Mouse (Mus musculus) megakaryocyte, embryonic 14.5 days (primary cell): ENCODE measurements around the gene Strip1. TPM values are rescaled to one million over a fixed set of nuclear protein-coding genes. Genes with fewer than 3 reads are reported as not detected.
A peak's percentile ranks its signal among the peaks of the same experiment; 100 is the strongest.

Experiments
- H3K27me3 ChIP-seq: replicated peaks from 2 replicates; pipeline ENCODE3; 2012; ENCODE audit warnings: inconsistent platforms
- H3K36me3 ChIP-seq: replicated peaks from 2 replicates; pipeline ENCODE3; 2012; ENCODE audit warnings: low read length, inconsistent platforms, mixed read lengths
- H3K4me1 ChIP-seq: 2 replicates; pipeline ENCODE4 v1.6.1; 2012; ENCODE audit warnings: inconsistent platforms
- H3K4me3 ChIP-seq: replicated peaks from 2 replicates; pipeline ENCODE3; 2012; ENCODE audit warnings: moderate library complexity, mild to moderate bottlenecking, inconsistent platforms
- H3K9me3 ChIP-seq: 2 replicates; pipeline ENCODE4 v1.6.1; 2012; ENCODE audit warnings: inconsistent platforms
- FLI1 ChIP-seq: IDR thresholded peaks from 2 replicates; pipeline ENCODE4 v1.6.1; 2012; ENCODE audit warnings: low read length, inconsistent platforms, mixed read lengths
- GATA1 ChIP-seq: IDR thresholded peaks from 3 replicates; pipeline ENCODE4 v1.6.1; 2012; ENCODE audit warnings: mixed read lengths, low read length, inconsistent platforms, borderline replicate concordance
- polyA plus RNA-seq: library from polyadenylated mRNA; stranded (reverse); fragments of >175 nt; gene quantifications from 2 replicates; pipeline ENCODE4 v1.2.3, GENCODE M21; 2012; ENCODE audit warnings: low replicate concordance; ENCODE audit not compliant: insufficient read depth

Gene Strip1
- polyA plus RNA-seq, 1 experiment = 13.3 TPM

DNA sequence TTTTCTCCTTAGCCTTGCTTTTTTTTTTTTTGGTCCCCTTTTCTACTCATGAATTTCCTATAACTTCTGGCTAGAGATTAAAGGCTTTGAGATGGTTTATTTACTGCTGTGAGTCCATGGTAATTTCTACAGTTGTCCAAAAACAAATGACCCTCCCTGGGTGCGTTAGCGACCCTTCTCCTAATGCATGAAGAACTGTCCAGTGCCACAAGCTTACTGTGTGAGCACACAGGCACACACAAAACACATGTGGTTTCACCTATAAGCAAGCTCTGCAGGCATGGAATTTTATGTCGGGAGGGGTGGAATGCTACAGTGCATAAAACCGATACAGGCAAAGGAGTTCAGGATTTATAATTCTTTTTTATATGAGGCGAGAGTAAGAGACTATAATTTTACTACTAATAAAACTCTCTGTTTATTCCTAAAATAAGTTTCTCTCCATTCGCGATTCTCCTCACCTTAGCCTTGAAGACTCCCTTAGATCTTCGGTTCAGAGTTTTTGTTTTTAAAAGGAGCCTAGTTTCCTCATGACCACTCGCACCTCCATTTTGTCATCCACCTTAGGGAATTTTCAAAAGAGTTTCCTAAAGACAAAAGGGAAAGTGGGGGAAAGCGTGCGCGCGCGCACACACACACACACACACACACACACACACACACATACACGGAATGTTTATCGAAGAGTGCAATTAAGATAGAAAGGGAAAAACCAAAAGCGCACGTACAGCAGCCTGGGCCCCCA, 49.2 kb downstream of the Strip1 start:
- TF ChIP-seq FLI1 = no peak
- TF ChIP-seq GATA1 = no peak
- Histone ChIP-seq H3K4me1 (peaks cover 39% of the 10 kb centered on the region), H3K36me3 (no peaks in the 10 kb centered on the region), H3K4me3 (peak overlapping the region; percentile 88), H3K9me3 (no peaks in the 10 kb centered on the region), H3K27me3 (peaks cover 82% of the 10 kb centered on the region)

DNA sequence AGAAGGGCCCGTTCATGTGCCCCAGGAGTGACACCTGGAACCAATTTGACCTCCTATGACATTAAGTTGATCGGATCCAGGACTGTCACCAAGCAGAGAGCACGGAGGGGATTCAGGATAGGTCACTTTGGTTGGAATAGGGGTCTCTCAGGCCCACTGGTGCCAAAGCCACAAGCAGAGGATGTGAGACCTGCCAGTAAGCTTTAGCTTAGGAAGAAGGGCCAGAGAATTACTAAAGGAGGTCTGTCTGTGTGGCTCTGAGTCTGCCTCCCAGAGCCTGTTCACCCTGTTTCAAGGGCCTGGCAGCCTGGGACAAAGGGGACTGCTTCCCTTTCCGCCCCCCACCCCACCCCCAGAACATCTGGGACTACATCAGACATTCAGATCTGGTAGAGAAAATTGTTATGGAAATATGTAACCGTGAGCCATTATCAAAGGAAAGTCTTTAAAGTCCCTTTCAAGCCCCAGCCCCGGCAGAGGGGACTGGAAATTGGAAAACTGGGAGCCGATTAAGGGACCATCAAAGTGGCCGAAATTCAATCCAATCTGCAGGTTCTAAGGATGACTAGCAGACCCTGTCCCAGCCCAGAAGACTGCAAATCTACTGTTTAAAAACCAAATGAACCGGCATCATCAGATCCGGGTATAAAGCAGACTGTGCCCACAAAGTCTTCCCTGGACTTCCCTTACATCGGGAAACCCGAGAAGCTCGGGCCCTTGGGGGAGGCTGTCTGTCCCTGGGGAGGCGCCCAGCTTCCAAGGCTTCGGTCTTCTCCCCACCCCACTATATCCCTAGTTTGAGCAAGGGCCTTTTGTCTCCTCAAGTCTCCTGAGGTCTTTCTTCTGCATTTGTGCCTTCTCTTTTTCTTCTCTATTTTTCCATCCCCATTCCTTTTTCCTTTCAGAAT, 50.1 kb downstream of the Strip1 start:
- Histone ChIP-seq H3K4me3 (no peak overlapping the region), H3K36me3 (no peaks in the 10 kb centered on the region), H3K27me3 (peaks cover 73% of the 10 kb centered on the region), H3K9me3 (no peaks in the 10 kb centered on the region), H3K4me1 (peaks cover 47% of the 10 kb centered on the region)
- TF ChIP-seq FLI1 (no peak), GATA1 (no peak)

DNA sequence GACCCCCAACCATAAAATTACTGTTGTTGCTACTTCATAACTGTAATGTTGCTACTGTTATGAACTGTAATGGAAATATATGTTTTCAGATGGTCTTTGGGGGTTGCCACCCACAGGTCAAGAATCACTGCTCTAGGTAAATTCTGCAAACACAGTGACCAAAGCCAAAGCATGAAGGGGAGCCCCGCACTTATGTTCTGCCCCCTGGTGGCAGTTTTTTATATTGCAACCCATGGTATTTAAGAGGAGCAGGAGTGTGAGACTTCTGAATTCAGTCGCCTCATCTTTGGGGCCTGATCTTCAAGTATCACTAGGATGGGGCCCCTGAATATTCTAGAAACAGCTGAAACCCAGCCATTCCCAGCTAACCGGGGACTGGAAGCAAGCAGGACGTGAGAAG, 52.0 kb downstream of the Strip1 start:
- Histone ChIP-seq H3K27me3 (peaks cover 54% of the 10 kb centered on the region), H3K36me3 (no peaks in the 10 kb centered on the region), H3K9me3 (no peaks in the 10 kb centered on the region), H3K4me1 (peaks cover 47% of the 10 kb centered on the region), H3K4me3 (no peak overlapping the region)
- TF ChIP-seq GATA1 (no peak), FLI1 (no peak)

DNA sequence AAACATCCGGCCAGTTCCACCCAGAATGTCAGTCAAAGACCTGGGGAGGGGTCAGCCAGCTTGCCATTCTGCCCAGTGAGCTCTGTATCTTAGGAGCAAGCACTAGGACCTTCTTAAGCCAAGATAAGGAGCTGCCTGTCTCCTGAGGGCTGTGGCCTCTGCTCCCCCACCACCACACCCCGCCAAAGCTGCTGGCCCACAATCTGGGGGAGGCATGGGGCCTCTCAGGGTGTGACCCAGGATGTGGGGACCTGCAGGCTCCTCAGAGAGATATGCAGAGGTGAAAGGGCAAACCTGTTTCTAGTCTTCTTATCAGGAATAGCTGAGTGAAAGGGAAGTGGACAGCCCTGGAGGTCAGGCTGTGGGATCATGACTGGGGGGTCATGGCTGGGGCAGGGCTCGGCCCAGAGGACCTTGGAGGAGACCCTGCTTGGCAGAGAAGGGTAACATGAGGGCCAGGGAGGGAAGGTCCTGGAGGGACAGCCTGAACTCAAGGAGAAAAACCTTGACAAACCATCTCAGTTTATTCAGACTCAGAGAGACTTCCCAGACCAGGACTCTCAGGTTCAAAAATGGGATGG, 53.6 kb downstream of the Strip1 start:
- TF ChIP-seq FLI1 = no peak
- no peak for TF ChIP-seq GATA1
- no peaks in the 10 kb centered on the region for H3K36me3 ChIP-seq

DNA sequence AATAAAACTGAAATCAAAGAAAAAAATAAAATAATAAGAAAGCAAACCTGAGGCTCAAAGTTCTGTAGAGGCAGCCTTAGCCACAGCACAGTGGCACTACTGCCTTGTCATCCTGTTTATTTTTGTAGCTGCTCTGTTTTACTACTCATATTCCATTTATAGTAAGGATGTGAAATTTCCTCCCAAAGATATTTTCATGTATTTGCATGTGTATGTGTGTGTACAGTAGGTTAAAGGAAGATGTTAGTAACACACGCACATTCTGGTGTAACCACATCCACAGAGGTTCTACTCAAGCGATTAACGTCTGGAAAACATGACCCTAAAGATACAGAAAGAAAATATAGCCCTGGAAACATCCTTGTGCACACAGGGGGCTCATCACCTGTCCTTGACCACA, 54.7 kb downstream of the Strip1 start:
- Histone ChIP-seq H3K9me3 (no peaks in the 10 kb centered on the region), H3K4me1 (peaks cover 37% of the 10 kb centered on the region), H3K4me3 (no peak overlapping the region), H3K36me3 (no peaks in the 10 kb centered on the region), H3K27me3 (peaks cover 39% of the 10 kb centered on the region)
- TF ChIP-seq FLI1 = no peak
- TF ChIP-seq GATA1 = no peak

More for the DNA sequence above, 53.6 kb downstream of the Strip1 start:
- Histone ChIP-seq H3K27me3 (peaks cover 41% of the 10 kb centered on the region), H3K4me1 (peaks cover 41% of the 10 kb centered on the region), H3K4me3 (no peak overlapping the region), H3K9me3 (no peaks in the 10 kb centered on the region)

DNA sequence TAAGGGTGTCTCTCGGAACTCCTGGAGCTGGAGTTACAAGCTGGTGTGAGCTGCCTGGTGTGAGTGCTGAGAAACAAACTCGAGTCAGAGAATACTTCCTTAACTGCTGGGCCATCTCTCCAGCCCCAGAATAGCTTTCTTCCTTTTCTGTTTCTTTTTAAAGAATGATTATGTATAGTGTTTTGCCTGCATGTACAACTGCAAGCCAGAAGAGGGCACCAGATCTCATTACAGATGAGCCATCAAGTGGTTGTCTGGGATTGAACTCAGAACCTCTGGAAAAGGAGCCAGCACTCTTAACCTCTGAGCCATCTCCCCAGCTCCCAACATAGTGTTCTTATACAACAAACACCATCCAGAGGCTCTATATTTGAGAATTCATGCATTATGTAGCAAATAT, 60.3 kb downstream of the Strip1 start:
- peaks cover 28% of the 10 kb centered on the region for H3K4me1 ChIP-seq
- H3K27me3 ChIP-seq = peaks cover 50% of the 10 kb centered on the region
- no peaks in the 10 kb centered on the region for H3K36me3 ChIP-seq
- TF ChIP-seq FLI1 (no peak), GATA1 (no peak)
- no peaks in the 10 kb centered on the region for H3K9me3 ChIP-seq
- no peak overlapping the region for H3K4me3 ChIP-seq

DNA sequence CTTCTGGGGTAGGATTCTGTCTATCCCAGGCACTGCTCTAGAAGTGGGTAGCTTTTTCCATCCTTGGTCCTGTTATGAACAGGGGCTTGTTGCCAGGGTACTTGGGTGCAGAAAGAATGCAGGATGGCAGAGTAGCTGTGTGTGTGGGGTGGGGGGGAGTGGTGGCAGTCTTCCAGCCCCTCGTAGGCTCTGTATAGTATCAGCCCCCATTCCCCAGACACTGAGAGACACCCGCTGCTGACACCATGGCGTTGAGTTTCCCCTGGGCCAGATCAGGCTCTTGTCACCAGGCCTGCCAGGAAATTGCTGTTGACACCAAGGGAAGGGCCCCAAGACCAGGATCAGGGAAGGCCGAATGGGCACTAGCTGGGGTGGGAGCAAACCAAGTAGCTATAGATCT, 62.8 kb downstream of the Strip1 start:
- Histone ChIP-seq H3K4me3 (no peak overlapping the region), H3K27me3 (peaks cover 59% of the 10 kb centered on the region), H3K36me3 (no peaks in the 10 kb centered on the region), H3K4me1 (peaks cover 43% of the 10 kb centered on the region), H3K9me3 (no peaks in the 10 kb centered on the region)
- no peak for TF ChIP-seq GATA1
- TF ChIP-seq FLI1 = no peak

DNA sequence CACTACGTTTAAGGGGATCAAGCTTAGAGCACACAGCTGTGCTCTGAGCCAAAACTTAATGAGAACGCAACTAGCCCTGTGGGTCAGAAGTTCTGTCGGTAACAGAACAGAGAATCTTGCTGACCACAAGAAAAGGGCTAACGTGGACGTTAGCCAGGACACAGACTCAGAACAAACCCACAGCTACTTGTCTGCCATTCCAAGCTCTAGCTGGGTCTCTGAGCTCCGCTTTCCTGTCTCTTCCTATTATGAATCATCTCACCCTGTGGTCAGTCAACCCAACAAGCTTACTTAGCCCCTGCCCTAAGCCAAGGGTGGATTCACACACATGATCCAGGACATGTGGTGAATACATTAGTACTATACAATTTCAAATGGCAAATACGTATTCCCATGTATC, 63.7 kb downstream of the Strip1 start:
- Histone ChIP-seq H3K4me1 (peaks cover 50% of the 10 kb centered on the region), H3K27me3 (peaks cover 55% of the 10 kb centered on the region), H3K36me3 (no peaks in the 10 kb centered on the region), H3K4me3 (no peak overlapping the region), H3K9me3 (no peaks in the 10 kb centered on the region)
- TF ChIP-seq GATA1 = no peak

DNA sequence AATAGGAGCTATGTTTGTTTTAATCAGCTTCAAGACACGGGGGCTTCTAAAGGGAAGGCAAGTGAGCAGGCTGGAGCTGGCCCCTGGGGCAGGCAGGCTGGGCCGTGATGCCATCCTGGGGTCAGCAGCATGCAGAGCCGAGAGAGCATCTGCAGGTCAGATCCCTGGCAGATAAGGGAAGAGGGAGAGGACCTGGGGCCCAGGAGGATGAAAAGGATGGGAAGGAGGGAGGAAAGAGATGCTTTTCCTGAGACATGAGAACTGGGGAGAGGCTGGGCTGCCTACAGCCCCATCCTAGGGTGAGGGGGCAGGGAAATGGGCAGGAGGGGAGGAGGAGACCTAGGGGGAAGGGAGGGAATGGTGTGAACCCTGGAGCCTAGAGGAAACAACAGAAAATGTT, 66.2 kb downstream of the Strip1 start:
- TF ChIP-seq GATA1 = no peak
- TF ChIP-seq FLI1 = no peak

DNA sequence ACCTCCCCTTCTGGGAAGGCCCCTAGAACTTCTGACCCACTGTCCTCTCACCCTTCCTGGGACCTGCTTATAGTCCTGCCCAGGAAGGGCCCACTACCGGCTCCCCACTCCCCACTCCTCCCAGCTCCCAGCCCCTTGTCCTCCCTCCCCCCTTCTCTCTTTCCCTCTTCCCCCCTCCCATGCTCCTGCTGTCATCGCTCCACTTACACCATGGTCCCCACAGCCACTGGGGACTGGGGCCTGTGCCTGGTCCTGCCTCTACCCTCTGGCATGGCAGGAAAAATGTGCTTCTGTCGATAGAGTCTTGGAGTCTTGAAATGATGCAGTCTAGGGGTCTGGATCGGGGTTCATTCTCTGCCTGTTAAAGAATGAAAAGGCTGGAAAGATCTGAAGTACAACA, 67.6 kb downstream of the Strip1 start:
- H3K27me3 ChIP-seq = peaks cover 56% of the 10 kb centered on the region
- peaks cover 60% of the 10 kb centered on the region for H3K4me1 ChIP-seq
- H3K4me3 ChIP-seq = no peak overlapping the region
- H3K36me3 ChIP-seq = no peaks in the 10 kb centered on the region
- no peaks in the 10 kb centered on the region for H3K9me3 ChIP-seq
- no peak for TF ChIP-seq FLI1
- TF ChIP-seq GATA1 = no peak

More for the DNA sequence above, 66.2 kb downstream of the Strip1 start:
- peaks cover 61% of the 10 kb centered on the region for H3K27me3 ChIP-seq
- no peaks in the 10 kb centered on the region for H3K9me3 ChIP-seq
- H3K36me3 ChIP-seq = no peaks in the 10 kb centered on the region
- peaks cover 56% of the 10 kb centered on the region for H3K4me1 ChIP-seq
- H3K4me3 ChIP-seq = no peak overlapping the region
